Comparison of ENCODE assay signal across 8 mouse cellular contexts in the genomic region with DNA sequence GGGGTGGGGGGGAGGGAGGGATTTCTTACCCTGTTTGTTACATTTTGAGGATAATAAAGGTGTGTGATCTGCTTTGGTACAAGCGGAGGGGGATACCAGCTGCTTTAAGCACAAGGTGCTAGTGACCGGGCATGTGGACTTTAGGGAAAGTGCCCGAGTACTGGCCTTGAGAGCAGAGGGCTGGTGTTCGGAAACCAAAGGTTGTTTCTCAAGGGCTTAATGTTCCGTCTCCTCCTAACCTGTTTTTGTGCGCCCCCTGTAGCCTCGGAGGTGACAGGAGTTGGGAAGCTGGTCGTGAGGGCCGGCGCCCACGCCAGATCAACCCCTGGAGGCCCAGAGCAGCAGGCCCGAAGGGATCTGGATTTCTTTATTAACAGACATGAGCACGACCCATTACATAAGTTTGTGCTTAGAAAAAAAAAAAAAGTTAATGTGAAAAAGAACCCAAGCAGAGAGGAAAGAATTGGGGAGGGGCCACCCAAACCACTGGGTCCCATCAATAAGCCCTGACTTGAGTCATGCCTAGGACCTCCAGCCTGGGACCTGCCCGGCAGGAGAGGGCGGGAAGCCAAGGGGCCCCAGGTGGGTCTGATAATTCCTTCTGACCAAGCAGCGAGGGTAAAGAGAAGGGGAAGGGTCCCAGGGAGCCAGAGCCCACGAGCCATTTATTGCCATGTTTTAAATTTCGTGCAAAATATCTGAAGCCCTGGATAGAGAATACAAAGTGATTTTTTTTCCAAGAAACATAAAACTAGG. TPM values are rescaled to one million over a fixed set of nuclear protein-coding genes. Genes with fewer than 3 reads are reported as not detected.
DNase-seq lines count a peak whose midpoint lies in the region; ATAC-seq and TF ChIP-seq lines count a peak whose summit lies in the region.

No protein-coding gene starts in this region.

- H3K9ac ChIP-seq in intestine, embryonic 14.5 days (ENCODE audit: low read length): peak overlapping the region; percentile 56
- H3K9ac ChIP-seq in neural tube, embryonic 11.5 days (ENCODE audit: low read length): peak overlapping the region; percentile 72

- TF ChIP-seq CTCF in thymus, adult 2 months (IDR thresholded peaks at IDR 0.05; ENCODE audit: borderline replicate concordance, control insufficient read depth, extremely low read depth, insufficient read depth, low read length, poor library complexity): 0 out of 2 replicates have a peak, but pooled peaks have one; percentile 9

- no peak overlapping the region for H3K27ac ChIP-seq in thymus, adult 2 months (ENCODE audit: control insufficient read depth, insufficient read depth, low read length)
- H3K27ac ChIP-seq in intestine, embryonic 14.5 days (ENCODE audit: low read depth): peak overlapping the region; percentile 60
- peak overlapping the region; percentile 79 for H3K27ac ChIP-seq in neural tube, embryonic 11.5 days (ENCODE audit: low read depth, low read length)

- H3K4me2 ChIP-seq in intestine, embryonic 14.5 days (ENCODE audit: low read length): peak overlapping the region; percentile 100
- H3K4me2 ChIP-seq in neural tube, embryonic 11.5 days (ENCODE audit: low read depth): peak overlapping the region; percentile 100

- peaks cover 10% of the 10 kb centered on the region; the same call in 1 of the 2 replicates for H3K27me3 ChIP-seq in thymus, adult 2 months (ENCODE audit: control insufficient read depth, insufficient read depth, low read length)
- H3K27me3 ChIP-seq in intestine, embryonic 14.5 days (replicated peaks; ENCODE audit: control insufficient read depth, insufficient read depth, low read length): no peaks in the 10 kb centered on the region
- H3K27me3 ChIP-seq in neural tube, embryonic 11.5 days (ENCODE audit: control insufficient read depth, insufficient read depth, low read length): no peaks in the 10 kb centered on the region

- no peaks in the 10 kb centered on the region for H3K36me3 ChIP-seq in thymus, adult 2 months (ENCODE audit: control insufficient read depth, insufficient read depth, low read length)
- H3K36me3 ChIP-seq in intestine, embryonic 14.5 days (ENCODE audit: control insufficient read depth, insufficient read depth, low read length): peaks cover 38% of the 10 kb centered on the region
- H3K36me3 ChIP-seq in neural tube, embryonic 11.5 days (ENCODE audit: control insufficient read depth, insufficient read depth, low read length): peaks cover 22% of the 10 kb centered on the region

- H3K9me3 ChIP-seq in intestine, embryonic 14.5 days (ENCODE audit: control insufficient read depth, low read length): no peaks in the 10 kb centered on the region
- no peaks in the 10 kb centered on the region for H3K9me3 ChIP-seq in neural tube, embryonic 11.5 days (ENCODE audit: control insufficient read depth, low read length)

- WGBS in thymus, adult 2 months: 32% methylated on average over 18 of the region's 18 CpGs
- WGBS in intestine, embryonic 14.5 days: 28% methylated on average over 18 of the region's 18 CpGs
- 16% methylated on average over 18 of the region's 18 CpGs for WGBS in neural tube, embryonic 11.5 days

- no peak for ATAC-seq in intestine, embryonic 14.5 days (replicated peaks; ENCODE audit: low FRiP score, low TSS enrichment, low read depth)
- no peak for ATAC-seq in neural tube, embryonic 11.5 days (ENCODE audit: insufficient read depth, low FRiP score, low TSS enrichment)

- DNase-seq in cerebellum, postnatal 10 days: peak; percentile 59 to 63
- no peak for DNase-seq in cerebellum, adult 9-10 months
- peak; percentile 56 for DNase-seq in thymus, adult 2 months
- DNase-seq in thymus, adult 18-20 months: no peak
- DNase-seq in intestine, embryonic 14.5 days (ENCODE audit: low spot score): no peak
- DNase-seq in neural tube, embryonic 11.5 days (ENCODE audit: low spot score): peak; percentile 42
- DNase-seq in ovary, postnatal 14 days (ENCODE audit: low spot score): no peak
- no peak for DNase-seq in gastrocnemius, postnatal 14 days

- H3K4me1 ChIP-seq in thymus, adult 2 months (replicated peaks; ENCODE audit: control insufficient read depth, insufficient read depth, low read length): peaks cover 19% of the 10 kb centered on the region
- peaks cover 7% of the 10 kb centered on the region; the same call in 1 of the 2 replicates for H3K4me1 ChIP-seq in intestine, embryonic 14.5 days (replicated peaks; ENCODE audit: control insufficient read depth, insufficient read depth, low read length)
- H3K4me1 ChIP-seq in neural tube, embryonic 11.5 days (ENCODE audit: control insufficient read depth, insufficient read depth, low read length): peaks cover 50% of the 10 kb centered on the region

- intact Hi-C loops in gastrocnemius, postnatal 14 days (cut with DNase I; ENCODE audit: low total_unique reads): no loop called here

- H3K4me3 ChIP-seq in thymus, adult 2 months (ENCODE audit: control insufficient read depth, insufficient read depth, low read length): no peak overlapping the region
- peak overlapping the region; percentile 54 for H3K4me3 ChIP-seq in intestine, embryonic 14.5 days (ENCODE audit: low read depth, low read length)
- peak overlapping the region; percentile 50 for H3K4me3 ChIP-seq in neural tube, embryonic 11.5 days (ENCODE audit: low read depth, low read length)

- TF ChIP-seq POLR2A in thymus, adult 2 months (IDR thresholded peaks at IDR 0.05; ENCODE audit: control insufficient read depth, extremely low read depth, insufficient read depth, low read length, poor library complexity): no peak

RNA-seq across cellular contexts. Expression of a gene that starts 9.2 kb away (rescaled TPM):
- 33.8 and 52.2 TPM in 2 replicates for polyA plus RNA-seq in thymus, adult 2 months (2012; rRNA removed)
- 0.55 and 0.70 TPM in 2 replicates for polyA plus RNA-seq in intestine, embryonic 14.5 days (2014; fragmentation: Nextera tagmentation; extraction: Ambion mirVana)
- 2.2 and 2.6 TPM in 2 replicates for polyA plus RNA-seq in neural tube, embryonic 11.5 days (2014; fragmentation: Nextera tagmentation; extraction: Ambion mirVana)
- total RNA-seq in gastrocnemius, postnatal 14 days (2021): 1 to 10 TPM; 1.0 to 1.6 TPM

RNA-seq across cellular contexts. Expression of a gene that starts 14.7 kb away (rescaled TPM):
- 7.8 and 9.8 TPM in 2 replicates for polyA plus RNA-seq in thymus, adult 2 months (2012; rRNA removed)
- polyA plus RNA-seq in intestine, embryonic 14.5 days (2014; fragmentation: Nextera tagmentation; extraction: Ambion mirVana): 120 and 134 TPM in 2 replicates
- polyA plus RNA-seq in neural tube, embryonic 11.5 days (2014; fragmentation: Nextera tagmentation; extraction: Ambion mirVana): 362 and 372 TPM in 2 replicates
- 10 to 100 TPM; 31.3 to 37.5 TPM for total RNA-seq in gastrocnemius, postnatal 14 days (2021)

RNA-seq across cellular contexts. Expression of a gene that starts 28.4 kb away (rescaled TPM):
- 228 and 238 TPM in 2 replicates for polyA plus RNA-seq in thymus, adult 2 months (2012; rRNA removed)
- 43.4 and 55.1 TPM in 2 replicates for polyA plus RNA-seq in intestine, embryonic 14.5 days (2014; fragmentation: Nextera tagmentation; extraction: Ambion mirVana)
- polyA plus RNA-seq in neural tube, embryonic 11.5 days (2014; fragmentation: Nextera tagmentation; extraction: Ambion mirVana): 58.1 and 59.6 TPM in 2 replicates
- 10 to 100 TPM; 12.1 to 12.6 TPM for total RNA-seq in gastrocnemius, postnatal 14 days (2021)

RNA-seq across cellular contexts. Expression of a gene that starts 40.2 kb away (rescaled TPM):
- polyA plus RNA-seq in thymus, adult 2 months (2012; rRNA removed): 25.6 and 29.5 TPM in 2 replicates
- polyA plus RNA-seq in intestine, embryonic 14.5 days (2014; fragmentation: Nextera tagmentation; extraction: Ambion mirVana): 253 and 260 TPM in 2 replicates
- 165 and 172 TPM in 2 replicates for polyA plus RNA-seq in neural tube, embryonic 11.5 days (2014; fragmentation: Nextera tagmentation; extraction: Ambion mirVana)
- 100 to 1,000 TPM; 588 to 612 TPM for total RNA-seq in gastrocnemius, postnatal 14 days (2021)

RNA-seq across cellular contexts. Expression of a gene that starts 46.7 kb away (rescaled TPM):
- polyA plus RNA-seq in thymus, adult 2 months (2012; rRNA removed): 0.39 and 1.6 TPM in 2 replicates
- 0.16 TPM in 1 of 2 replicates, not detected in the other for polyA plus RNA-seq in intestine, embryonic 14.5 days (2014; fragmentation: Nextera tagmentation; extraction: Ambion mirVana)
- polyA plus RNA-seq in neural tube, embryonic 11.5 days (2014; fragmentation: Nextera tagmentation; extraction: Ambion mirVana): not detected in 2 replicates
- not detected for total RNA-seq in gastrocnemius, postnatal 14 days (2021)

Comparison
In these comparisons a context has a peak if more than half of its experiments do, and no peak if none do; other contexts are left out.
1. DNase-seq: peak in cerebellum, postnatal 10 days (2 of 2), thymus, adult 2 months (single experiment) and neural tube, embryonic 11.5 days (single experiment); none in cerebellum, adult 9-10 months (single experiment), thymus, adult 18-20 months (0 of 2), intestine, embryonic 14.5 days (single experiment), ovary, postnatal 14 days (single experiment) and gastrocnemius, postnatal 14 days (single experiment).
2. RNA of a gene that starts 14.7 kb away (polyA plus RNA-seq): 362 to 372 TPM in neural tube, embryonic 11.5 days and 120 to 134 TPM in intestine, embryonic 14.5 days; 7.8 to 9.8 TPM in thymus, adult 2 months; every median in the first group is over 10 times any median in the second.